Mouse (Mus musculus): Measurements from ENCODE around the gene Ddx46. TPM values are rescaled to one million over a fixed set of nuclear protein-coding genes. Genes with fewer than 3 reads are reported as not detected.

Ddx46 gene
- polyA plus RNA-seq, 1 experiment from 2014 or later = 38.0 TPM

DNA sequence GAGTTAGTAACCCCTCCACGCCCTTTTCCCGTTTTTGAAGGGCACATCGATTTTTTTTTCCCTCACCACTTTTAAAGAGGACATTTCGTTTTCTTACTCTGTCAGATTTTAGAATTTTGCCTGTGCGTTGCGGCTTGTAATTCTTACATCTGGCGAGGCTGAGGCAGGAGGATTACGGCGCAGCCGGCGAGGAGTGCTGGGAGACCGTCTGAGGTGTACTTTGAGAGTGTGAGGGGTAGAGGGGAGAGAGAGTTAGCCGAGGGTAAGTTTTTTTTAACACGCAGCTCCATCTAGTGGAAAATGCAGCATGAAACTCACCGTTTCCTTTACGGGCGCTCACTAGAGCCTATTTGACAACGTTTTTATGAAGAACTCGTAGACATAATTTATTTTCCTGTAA is 93.0 kb downstream of the Ddx46 start:
- peak; percentile 81 for ATAC-seq (replicated peaks; ENCODE audit: low FRiP score)
- Histone ChIP-seq H3K9ac (peak overlapping the region; percentile 67), H3K4me3 (replicated peaks) (peak overlapping the region; percentile 61), H3K27me3 (no peaks in the 10 kb centered on the region), H3K9me3 (replicated peaks) (no peaks in the 10 kb centered on the region), H3K27ac (peak overlapping the region; percentile 98), H3K4me2 (peak overlapping the region; percentile 74), H3K4me1 (0 out of 2 replicates have a peak, but pooled peaks cover 3% of the 10 kb centered on the region), H3K36me3 (peaks cover 28% of the 10 kb centered on the region)
- WGBS = 2% methylated on average over 19 of the region's 19 CpGs

DNA sequence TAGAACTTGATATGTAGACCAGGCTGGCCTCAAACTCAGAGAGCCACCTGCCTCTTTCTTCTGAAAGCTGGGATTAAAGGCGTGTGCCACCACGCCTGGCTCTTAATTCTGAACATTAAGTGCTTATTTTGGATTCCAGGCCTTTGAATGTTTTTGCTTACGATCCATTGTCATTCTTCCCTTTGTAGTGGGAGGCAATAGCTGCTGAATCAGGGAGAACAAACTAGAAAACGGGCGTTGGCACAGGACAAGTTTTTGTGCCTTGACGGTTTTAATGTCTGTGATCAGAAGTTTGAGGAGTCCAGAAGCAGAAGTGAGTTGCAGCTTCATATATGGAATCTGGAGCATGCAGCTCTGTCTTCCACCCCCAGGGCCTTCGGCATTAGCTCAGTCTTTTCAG is 95.9 kb downstream of the Ddx46 start:
- H3K4me3 ChIP-seq (replicated peaks) = no peak overlapping the region
- H3K4me1 ChIP-seq = 0 out of 2 replicates have a peak, but pooled peaks cover 3% of the 10 kb centered on the region
- H3K9ac ChIP-seq = no peak overlapping the region
- 87% methylated on average over 7 of the region's 7 CpGs for WGBS
- no peak overlapping the region for H3K27ac ChIP-seq
- no peaks in the 10 kb centered on the region for H3K9me3 ChIP-seq (replicated peaks)
- H3K27me3 ChIP-seq = no peaks in the 10 kb centered on the region
- peaks cover under 1% of the 10 kb centered on the region for H3K36me3 ChIP-seq
- ATAC-seq (replicated peaks; ENCODE audit: low FRiP score) = no peak
- H3K4me2 ChIP-seq = no peak overlapping the region

Other genes with a start within 250 kb of the Ddx46 start
- 163 and 180 TPM in 2 replicates for gene Slc34a1, start 236.8 kb upstream of the Ddx46 start, polyA plus RNA-seq (2015; fragmentation: Nextera tagmentation; extraction: Ambion mirVana)
- gene Pfn3, start 219.8 kb upstream of the Ddx46 start, polyA plus RNA-seq (2015; fragmentation: Nextera tagmentation; extraction: Ambion mirVana) = not detected in 2 replicates
- gene F12, start 208.2 kb upstream of the Ddx46 start, polyA plus RNA-seq (2015; fragmentation: Nextera tagmentation; extraction: Ambion mirVana) = 0.59 and 2.1 TPM in 2 replicates
- gene Grk6, start 190.0 kb upstream of the Ddx46 start, polyA plus RNA-seq (2015; fragmentation: Nextera tagmentation; extraction: Ambion mirVana) = 41.6 and 45.9 TPM in 2 replicates
- 0.70 and 0.75 TPM in 2 replicates for gene Prr7, start 170.8 kb upstream of the Ddx46 start, polyA plus RNA-seq (2015; fragmentation: Nextera tagmentation; extraction: Ambion mirVana)
- 168 and 193 TPM in 2 replicates for gene Dbn1, start 146.9 kb upstream of the Ddx46 start, polyA plus RNA-seq (2015; fragmentation: Nextera tagmentation; extraction: Ambion mirVana)
- gene Pdlim7, start 121.4 kb upstream of the Ddx46 start, polyA plus RNA-seq (2015; fragmentation: Nextera tagmentation; extraction: Ambion mirVana) = 141 and 169 TPM in 2 replicates
- gene Dok3, start 105.7 kb upstream of the Ddx46 start, polyA plus RNA-seq (2015; fragmentation: Nextera tagmentation; extraction: Ambion mirVana) = 2.9 and 3.0 TPM in 2 replicates
- gene Ddx41, start 98.4 kb upstream of the Ddx46 start, polyA plus RNA-seq (2015; fragmentation: Nextera tagmentation; extraction: Ambion mirVana) = 80.4 and 87.4 TPM in 2 replicates
- gene Fam193b, start 63.9 kb upstream of the Ddx46 start, polyA plus RNA-seq (2015; fragmentation: Nextera tagmentation; extraction: Ambion mirVana) = 35.1 and 43.2 TPM in 2 replicates
- gene Tmed9, start 61.3 kb upstream of the Ddx46 start, polyA plus RNA-seq (2015; fragmentation: Nextera tagmentation; extraction: Ambion mirVana) = 160 and 246 TPM in 2 replicates
- gene B4galt7, start 35.1 kb upstream of the Ddx46 start, polyA plus RNA-seq (2015; fragmentation: Nextera tagmentation; extraction: Ambion mirVana) = 25.9 and 28.9 TPM in 2 replicates
- 55.2 and 60.7 TPM in 2 replicates for gene Caml, start 12.0 kb upstream of the Ddx46 start, polyA plus RNA-seq (2015; fragmentation: Nextera tagmentation; extraction: Ambion mirVana)
- gene B230219D22Rik, start 58.1 kb downstream of the Ddx46 start, polyA plus RNA-seq (2015; fragmentation: Nextera tagmentation; extraction: Ambion mirVana) = 63.0 and 64.1 TPM in 2 replicates
- gene Txndc15, start 79.6 kb downstream of the Ddx46 start, polyA plus RNA-seq (2015; fragmentation: Nextera tagmentation; extraction: Ambion mirVana) = 91.8 and 92.4 TPM in 2 replicates
- 54.9 and 57.6 TPM in 2 replicates for gene Pcbd2, start 92.3 kb downstream of the Ddx46 start, polyA plus RNA-seq (2015; fragmentation: Nextera tagmentation; extraction: Ambion mirVana)
- not detected in 2 replicates for gene Catsper3, start 149.5 kb downstream of the Ddx46 start, polyA plus RNA-seq (2015; fragmentation: Nextera tagmentation; extraction: Ambion mirVana)
- 2.0 and 3.6 TPM in 2 replicates for gene Pitx1, start 201.2 kb downstream of the Ddx46 start, polyA plus RNA-seq (2015; fragmentation: Nextera tagmentation; extraction: Ambion mirVana)

Data from kidney, embryonic 15.5 days (tissue).